Comparison of ENCODE assay signal across 1 mouse cellular context in genomic region chr16:35677511-35678113, GRCm38 (mm10).
TF ChIP-seq lines count a peak whose summit lies in the region.

No protein-coding gene starts in this region.

TF ChIP-seq in MEL, 35 proteins besides CTCF, POLR2A, EP300 and RAD21 (continued from another document):
- 0 out of 2 replicates have a peak, but pooled peaks have one; percentile 27 for TF ChIP-seq JUND (IDR thresholded peaks at IDR 0.05; ENCODE audit: low read depth, low read length)
- no peak for TF ChIP-seq KAT2A (conservative IDR thresholded peaks at IDR 0.05; ENCODE audit: low read depth, low read length)
- TF ChIP-seq GATA1 (IDR thresholded peaks at IDR 0.05; ENCODE audit: low read depth, low read length) = peak; percentile 97
- TF ChIP-seq SMC3 (IDR thresholded peaks at IDR 0.05; ENCODE audit: low read depth, low read length) = no peak
- TF ChIP-seq USF2 (IDR thresholded peaks at IDR 0.05; ENCODE audit: borderline replicate concordance in 1 of 2, insufficient read depth in 1 of 2, low read depth in 1 of 2, low read length in 2 of 2) = no peak
- TF ChIP-seq SIN3A (IDR thresholded peaks at IDR 0.05; ENCODE audit: low read length) = no peak
- TF ChIP-seq ELF1 (IDR thresholded peaks at IDR 0.05; ENCODE audit: low read depth, low read length) = 0 out of 2 replicates have a peak, but pooled peaks have one; percentile 12
- no peak for TF ChIP-seq ZNF384 (IDR thresholded peaks at IDR 0.05; ENCODE audit: low read depth, low read length)
- TF ChIP-seq CHD1 (IDR thresholded peaks at IDR 0.05; ENCODE audit: low read depth, low read length) = no peak
